Mouse (Mus musculus) B cell, adult (primary cell): ENCODE measurements around the gene Atf5. TPM values are rescaled to one million over a fixed set of nuclear protein-coding genes. Genes with fewer than 3 reads are reported as not detected.

Source experiments
- total RNA-seq: library from RNA; stranded (reverse); gene quantifications from 4 replicates; pipeline ENCODE4 v1.2.4, GENCODE M21; 2023; ENCODE audit not compliant: inconsistent age

Gene Atf5
- 3.8 to 5.1 TPM (median 4.7 TPM) in 4 replicates for total RNA-seq

DNA sequence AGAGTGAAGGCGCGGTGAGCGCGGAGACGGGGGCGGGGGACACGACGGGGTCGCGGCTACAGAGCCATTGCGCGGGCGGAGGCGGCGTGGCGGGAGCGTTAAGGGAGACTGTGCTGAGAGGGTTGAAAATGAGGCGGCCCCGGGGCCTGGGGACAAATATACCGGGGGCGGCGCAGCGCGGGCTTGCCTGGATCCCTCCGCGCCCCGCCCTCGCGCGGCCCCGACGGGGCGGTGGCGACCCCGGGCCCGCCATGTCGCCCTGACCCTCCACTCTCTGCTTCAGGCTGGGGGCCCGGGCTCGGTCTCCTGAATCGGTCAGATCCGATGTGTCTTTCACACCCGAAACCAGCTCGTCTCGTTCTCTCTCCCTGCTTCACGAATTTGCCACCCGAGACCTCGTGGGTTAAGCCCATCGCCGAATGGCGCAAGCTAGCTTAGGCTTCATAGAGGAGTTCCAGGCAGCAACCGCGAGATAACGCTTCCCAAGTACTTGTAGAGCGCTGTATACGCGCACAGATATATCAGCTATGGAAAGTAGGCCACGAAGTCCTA lies at the start of gene Atf5:
Atf5 (minus strand) TSS at position 189 of the 552 bp plus-strand sequence.

GRCm38 (mm10) chr7:44857042-44857552 lies 40.6 kb upstream of the Atf5 start, which contains the start of gene Pnkp:
Gene Pnkp (plus strand): TSS chr7:44857139.

DNA sequence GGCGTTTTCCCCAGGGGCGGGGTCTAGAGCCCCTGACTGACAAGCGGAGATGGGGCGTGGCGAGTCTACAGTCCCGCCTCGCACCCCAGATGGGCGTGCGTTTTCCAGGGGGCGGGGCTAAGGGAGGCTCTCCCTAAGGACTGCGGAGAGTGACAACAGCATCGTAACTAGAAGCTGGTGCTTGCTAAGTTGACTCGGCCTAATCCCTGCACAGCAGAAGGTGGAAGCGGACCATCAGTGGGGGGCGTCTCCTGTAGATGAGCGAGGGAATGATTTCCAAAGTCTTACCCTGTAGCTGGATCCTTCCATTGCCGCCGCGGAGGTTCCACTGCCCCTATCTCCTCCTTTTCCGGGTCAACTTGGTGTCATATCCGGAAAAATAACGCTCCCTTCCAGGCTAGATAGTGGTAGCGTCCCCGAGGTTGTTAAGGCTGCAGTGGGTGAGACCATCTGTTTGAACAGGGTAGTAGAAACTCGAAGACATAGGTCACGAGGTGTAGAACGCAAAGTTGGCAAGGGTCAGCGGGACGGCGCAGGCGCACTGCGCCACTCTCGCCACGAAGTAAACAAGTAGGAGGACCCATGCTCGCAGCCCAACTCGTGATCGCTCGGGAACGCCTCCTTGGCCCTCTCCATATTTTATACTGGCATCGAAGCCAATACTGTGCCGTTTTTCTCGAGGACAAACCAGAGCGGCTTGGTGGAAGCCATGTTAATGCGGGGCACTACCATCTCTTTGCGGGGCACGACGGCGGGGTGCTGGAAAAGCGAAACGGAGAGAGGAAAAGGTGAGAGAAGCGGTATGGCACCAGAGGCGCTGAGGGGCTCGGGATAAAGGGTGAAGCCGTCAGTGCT lies 32.3 kb upstream of the Atf5 start, which contains the start of the genes Akt1s1 and Tbc1d17:
Akt1s1 (plus strand) TSS at position 431 of the 855 bp plus-strand sequence.
Tbc1d17 (minus strand) TSS at position 519 of the 855 bp plus-strand sequence.

DNA sequence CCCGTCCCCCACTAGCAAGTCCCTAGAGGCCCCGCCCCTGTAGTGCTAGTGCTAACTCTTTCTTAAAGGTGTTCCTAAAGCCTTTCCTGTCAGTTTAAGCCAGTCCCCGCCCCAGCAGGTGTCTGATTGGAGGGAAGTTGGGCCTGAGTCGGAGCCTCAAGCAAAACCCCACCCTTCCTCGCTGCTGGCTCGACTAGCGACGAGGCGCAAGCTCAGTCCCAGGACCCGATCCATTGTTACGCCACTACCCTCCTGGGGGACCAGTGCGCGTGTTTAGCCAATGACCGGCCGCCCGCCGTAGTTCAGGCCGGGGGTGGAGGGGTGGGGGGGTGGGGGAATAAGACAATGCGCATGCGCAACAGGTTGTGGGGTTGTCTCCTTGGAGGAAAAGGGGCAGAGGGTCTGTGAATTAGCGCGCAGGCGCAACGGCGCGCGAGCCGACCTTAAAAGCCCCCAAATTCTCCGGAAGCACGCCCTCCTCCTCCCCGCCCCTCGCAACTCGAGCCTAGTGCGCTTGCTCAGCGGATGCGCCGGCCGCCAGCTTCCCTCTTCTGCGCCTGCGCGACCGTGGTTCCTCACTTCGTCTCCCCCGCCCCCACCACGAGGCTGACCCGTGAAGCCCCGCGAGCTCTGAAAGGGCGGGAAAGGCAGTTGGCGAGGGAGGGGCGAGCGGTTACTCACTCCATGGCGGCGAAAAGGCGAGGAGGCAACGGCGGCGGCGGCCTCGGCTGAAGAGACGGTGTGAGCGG lies 563 bp downstream of the Atf5 start, which contains the start of the genes Nup62 and Il4i1:
Nup62 (plus strand) TSS at position 368 of the 749 bp plus-strand sequence.
Il4i1 (plus strand) TSS at position 667 of the 749 bp plus-strand sequence.

Other genes with a start within 250 kb of the Atf5 start
- 665 to 743 TPM (median 692 TPM) in 4 replicates for gene Napsa, start 244.3 kb downstream of the Atf5 start, total RNA-seq
- gene Kcnc3, start 226.0 kb downstream of the Atf5 start, total RNA-seq: 22.7 to 29.6 TPM (median 23.7 TPM) in 4 replicates
- not detected in 4 replicates for gene Myh14, start 145.8 kb downstream of the Atf5 start, total RNA-seq
- gene Izumo2, start 107.9 kb downstream of the Atf5 start, total RNA-seq: not detected in 4 replicates
- gene Vrk3, start 68.2 kb downstream of the Atf5 start, total RNA-seq: 66.6 to 84.4 TPM (median 73.7 TPM) in 4 replicates
- 2.0 to 3.3 TPM (median 2.6 TPM) in 4 replicates for gene Zfp473, start 65.6 kb downstream of the Atf5 start, total RNA-seq
- 39.5 to 48.7 TPM (median 43.9 TPM) in 4 replicates for gene Nup62, start 570 bp downstream of the Atf5 start, total RNA-seq
- gene Il4i1, start 271 bp downstream of the Atf5 start, total RNA-seq: 121 to 140 TPM (median 133 TPM) in 4 replicates
- gene Akt1s1, start 32.3 kb upstream of the Atf5 start, total RNA-seq: 32.9 to 46.4 TPM (median 36.3 TPM) in 4 replicates
- gene Tbc1d17, start 32.4 kb upstream of the Atf5 start, total RNA-seq: 131 to 155 TPM (median 145 TPM) in 4 replicates
- gene Pnkp, start 40.5 kb upstream of the Atf5 start, total RNA-seq: 63.0 to 75.3 TPM (median 65.8 TPM) in 4 replicates
- 12.0 to 16.6 TPM (median 14.8 TPM) in 4 replicates for gene Ptov1, start 53.1 kb upstream of the Atf5 start, total RNA-seq
- gene Med25, start 76.1 kb upstream of the Atf5 start, total RNA-seq: 61.5 to 68.3 TPM (median 66.0 TPM) in 4 replicates
- gene Fuz, start 79.4 kb upstream of the Atf5 start, total RNA-seq: 27.8 to 31.0 TPM (median 29.5 TPM) in 4 replicates
- gene Ap2a1, start 112.8 kb upstream of the Atf5 start, total RNA-seq: 75.4 to 97.5 TPM (median 90.4 TPM) in 4 replicates
- gene Tsks, start 126.5 kb upstream of the Atf5 start, total RNA-seq: not detected in 4 replicates
- not detected in 4 replicates for gene Cpt1c, start 158.2 kb upstream of the Atf5 start, total RNA-seq
- gene Prmt1, start 169.9 kb upstream of the Atf5 start, total RNA-seq: 128 to 149 TPM (median 145 TPM) in 4 replicates
- 166 to 184 TPM (median 173 TPM) in 4 replicates for gene Irf3, start 181.0 kb upstream of the Atf5 start, total RNA-seq
- 28.2 to 38.2 TPM (median 30.9 TPM) in 4 replicates for gene Bcl2l12, start 182.1 kb upstream of the Atf5 start, total RNA-seq
- 96.2 to 104 TPM (median 99.7 TPM) in 4 replicates for gene Scaf1, start 199.7 kb upstream of the Atf5 start, total RNA-seq
- 13.0 to 15.4 TPM (median 14.8 TPM) in 4 replicates for gene Rras, start 201.3 kb upstream of the Atf5 start, total RNA-seq
- 69.6 to 74.4 TPM (median 71.7 TPM) in 4 replicates for gene Prr12, start 236.2 kb upstream of the Atf5 start, total RNA-seq
- gene Nosip, start 245.8 kb upstream of the Atf5 start, total RNA-seq: 55.5 to 60.4 TPM (median 57.4 TPM) in 4 replicates
- 3.5 to 5.4 TPM (median 3.8 TPM) in 4 replicates for gene Prrg2, start 246.0 kb upstream of the Atf5 start, total RNA-seq